Comparison of ENCODE assay signal across 8 mouse cellular contexts in genomic region chr13:109992775-109993505, GRCm38 (mm10).
DNase-seq lines count a peak whose midpoint lies in the region.

No protein-coding gene starts in this region.

- intact Hi-C loops in gastrocnemius, postnatal 36 days (cut with DNase I): no loop called here

- DNase-seq in embryo, embryonic 10 days (ENCODE audit: low spot score): peak; percentile 21
- no peak for DNase-seq in embryo, embryonic 9.5 days (ENCODE audit: extremely low spot score)
- DNase-seq in urinary bladder, postnatal 25 days (ENCODE audit: low spot score): peak; percentile 9
- no peak for DNase-seq in urinary bladder, adult 2 months (ENCODE audit: low spot score)
- peak; percentile 35 to 39 for DNase-seq in gastrocnemius, postnatal 36 days
- peak; percentile 66 to 74 for DNase-seq in kidney, postnatal 4 days
- DNase-seq in ovary, adult 18-20 months (ENCODE audit: low spot score): peak; percentile 85
- DNase-seq in thymus, postnatal 36 days: no peak

Comparison
In these comparisons a context has a peak if more than half of its experiments do, and no peak if none do; other contexts are left out.
1. DNase-seq: peak in embryo, embryonic 10 days (single experiment), urinary bladder, postnatal 25 days (single experiment), gastrocnemius, postnatal 36 days (2 of 2), kidney, postnatal 4 days (2 of 2) and ovary, adult 18-20 months (single experiment); none in embryo, embryonic 9.5 days (single experiment), urinary bladder, adult 2 months (single experiment) and thymus, postnatal 36 days (0 of 2).